Mouse (Mus musculus) heart, postnatal 0 days (tissue): ENCODE data around the gene Nos3. TPM values are rescaled to one million over a fixed set of nuclear protein-coding genes. Genes with fewer than 3 reads are reported as not detected.

ENCODE experiments used
- ATAC-seq: fragments of 200-750 bp; cut with Nextera tagmentation; 2 replicates; pipeline ENCODE4 v1.8.0; 2017; ENCODE audit warnings: low read depth, moderate number of reproducible peaks, moderate library complexity; ENCODE audit not compliant: insufficient read depth
- DNase-seq: peaks from one replicate; pipeline ENCODE4 v3.0.0-alpha.2; 2016; ENCODE audit warnings: low spot score
- H3K27ac ChIP-seq: fragments of 300-500 bp; sonication (generic); 2 replicates; pipeline ENCODE4 v1.5.1; 2014; ENCODE audit warnings: low read depth, mild to moderate bottlenecking
- H3K27me3 ChIP-seq: fragments of 300-500 bp; sonication (generic); 2 replicates; pipeline ENCODE4 v1.6.1; 2014; ENCODE audit warnings: low read length, mixed read lengths; ENCODE audit not compliant: control insufficient read depth, insufficient read depth
- H3K36me3 ChIP-seq: fragments of 300-500 bp; sonication (generic); replicated peaks from 2 replicates; pipeline ENCODE4 v1.6.1; 2014; ENCODE audit warnings: low read length, mixed read lengths; ENCODE audit not compliant: control insufficient read depth, insufficient read depth
- H3K4me1 ChIP-seq: fragments of 300-500 bp; sonication (generic); 2 replicates; pipeline ENCODE4 v1.6.1; 2014; ENCODE audit warnings: antibody characterized with exemption; ENCODE audit not compliant: control insufficient read depth, insufficient read depth
- H3K4me2 ChIP-seq: fragments of 300-500 bp; sonication (generic); 2 replicates; pipeline ENCODE4 v1.6.1; 2014; ENCODE audit warnings: low read depth, mild to moderate bottlenecking, low read length, moderate library complexity
- H3K4me3 ChIP-seq: fragments of 300-500 bp; sonication (generic); 2 replicates; pipeline ENCODE4 v1.5.1; 2014; ENCODE audit warnings: low read depth, low read length
- H3K9ac ChIP-seq: fragments of 300-500 bp; sonication (generic); replicated peaks from 2 replicates; pipeline ENCODE4 v1.6.1; 2014; ENCODE audit warnings: low read depth, low read length, mixed read lengths
- H3K9me3 ChIP-seq: fragments of 300-500 bp; sonication (generic); replicated peaks from 2 replicates; pipeline ENCODE4 v1.6.1; 2016; ENCODE audit warnings: low read length; ENCODE audit not compliant: control insufficient read depth
- CTCF ChIP-seq: IDR thresholded peaks from 2 replicates; pipeline ENCODE4 v1.5.1; 2016; ENCODE audit warnings: antibody characterized with exemption, control low read depth, low read depth
- EP300 ChIP-seq: IDR thresholded peaks from 2 replicates; pipeline ENCODE4 v1.6.1; 2016; ENCODE audit warnings: antibody characterized with exemption, low read depth
- WGBS: fragments of 180-500 bp; shearing (Covaris S2); extraction: QIAGEN DNeasy Blood & Tissue Kit; methylation state at CpG from one replicate; pipeline ENCODE4 v1.1.7; 2014; 5-methylcytosine and 5-hydroxymethylcytosine counted together
- polyA plus RNA-seq: library from polyadenylated mRNA; unstranded; fragments of >200 nt; fragmentation: Nextera tagmentation; extraction: Ambion mirVana; gene quantifications from 2 replicates; pipeline ENCODE4 v1.2.1, GENCODE M21; 2015
- total RNA-seq: library from RNA; depleted of rRNA; stranded (reverse); fragments of >200 nt; gene quantifications from 2 replicates; pipeline ENCODE4 v1.2.3, GENCODE M21; 2014; ENCODE audit warnings: low replicate concordance

The Nos3 gene
- total and polyA plus RNA-seq, 2 experiments from 2014 or later = 25.6 to 50.9 TPM

- no peaks in the 10 kb centered on the region for H3K27me3 ChIP-seq
- WGBS = 61% methylated on average over 4 of the region's 4 CpGs
- H3K4me2 ChIP-seq = no peak overlapping the region
- H3K9me3 ChIP-seq = no peaks in the 10 kb centered on the region
- H3K4me3 ChIP-seq = no peak overlapping the region
- no peak overlapping the region for H3K9ac ChIP-seq
- H3K27ac ChIP-seq = no peak overlapping the region
- ATAC-seq (no peak), DNase-seq (no peak)
- no peaks in the 10 kb centered on the region for H3K36me3 ChIP-seq
- TF ChIP-seq CTCF (no peak), EP300 (no peak)
- H3K4me1 ChIP-seq = peaks cover 11% of the 10 kb centered on the region
These were observed 7.8 kb upstream of the Nos3 start for GRCm38 (mm10) chr5:24356764-24357163.

- H3K4me3 ChIP-seq = no peak overlapping the region
- no peaks in the 10 kb centered on the region for H3K9me3 ChIP-seq
- peak; percentile 93 for DNase-seq
- 5% methylated on average over 7 of the region's 7 CpGs for WGBS
- H3K9ac ChIP-seq = no peak overlapping the region
- TF ChIP-seq CTCF (peak; percentile 83), EP300 (0 out of 2 replicates have a peak, but pooled peaks have one; percentile 37)
- no peaks in the 10 kb centered on the region for H3K27me3 ChIP-seq
- H3K27ac ChIP-seq = no peak overlapping the region
- no peaks in the 10 kb centered on the region for H3K36me3 ChIP-seq
- peaks cover 8% of the 10 kb centered on the region for H3K4me1 ChIP-seq
- peak; percentile 47 for ATAC-seq
- H3K4me2 ChIP-seq = no peak overlapping the region
These were observed 7.1 kb upstream of the Nos3 start for GRCm38 (mm10) chr5:24357461-24357860.

GRCm38 (mm10) chr5:24360792-24361454 lies 3.7 kb upstream of the Nos3 start:
- TF ChIP-seq EP300 (0 out of 2 replicates have a peak, but pooled peaks have one; percentile 29), CTCF (peak; percentile 100)
- Histone ChIP-seq H3K9me3 (no peaks in the 10 kb centered on the region), H3K9ac (no peak overlapping the region), H3K4me1 (0 out of 2 replicates have a peak, but pooled peaks cover 2% of the 10 kb centered on the region), H3K27ac (peak overlapping the region; percentile 61), H3K4me2 (no peak overlapping the region), H3K27me3 (no peaks in the 10 kb centered on the region), H3K4me3 (no peak overlapping the region), H3K36me3 (no peaks in the 10 kb centered on the region)
- WGBS = 4% methylated on average over 7 of the region's 7 CpGs
- DNase-seq (peak; percentile 87), ATAC-seq (peak; percentile 62)

GRCm38 (mm10) chr5:24363467-24363866 lies 1.1 kb upstream of the Nos3 start:
- DNase-seq = no peak
- Histone ChIP-seq H3K4me3 (no peak overlapping the region), H3K9ac (no peak overlapping the region), H3K27me3 (no peaks in the 10 kb centered on the region), H3K9me3 (no peaks in the 10 kb centered on the region), H3K4me2 (no peak overlapping the region), H3K4me1 (0 out of 2 replicates have a peak, but pooled peaks cover 2% of the 10 kb centered on the region), H3K36me3 (0 out of 2 replicates have a peak, but pooled peaks cover 5% of the 10 kb centered on the region), H3K27ac (peak overlapping the region; percentile 83)
- WGBS = 73% methylated on average over 2 of the region's 2 CpGs
- no peak for ATAC-seq
- TF ChIP-seq CTCF (no peak), EP300 (no peak)

GRCm38 (mm10) chr5:24364061-24364460 lies 549 bp upstream of the Nos3 start:
- H3K9ac ChIP-seq = no peak overlapping the region

More at GRCm38 (mm10) chr5:24364061-24364460, 549 bp upstream of the Nos3 start:
- no peak for TF ChIP-seq CTCF
- no peak for TF ChIP-seq EP300
- Histone ChIP-seq H3K9me3 (no peaks in the 10 kb centered on the region), H3K27me3 (no peaks in the 10 kb centered on the region), H3K27ac (peak overlapping the region; percentile 83), H3K4me1 (0 out of 2 replicates have a peak, but pooled peaks cover 2% of the 10 kb centered on the region), H3K36me3 (0 out of 2 replicates have a peak, but pooled peaks cover 7% of the 10 kb centered on the region), H3K4me3 (no peak overlapping the region), H3K4me2 (no peak overlapping the region)
- DNase-seq = no peak
- ATAC-seq = no peak
- WGBS = 62% methylated on average over 3 of the region's 3 CpGs
